Mouse (Mus musculus): ENCODE results near the gene Gpc2. TPM values are rescaled to one million over a fixed set of nuclear protein-coding genes. Genes with fewer than 3 reads are reported as not detected.

The Gpc2 gene
- polyA plus RNA-seq, 1 experiment, result 2.6 TPM

DNA sequence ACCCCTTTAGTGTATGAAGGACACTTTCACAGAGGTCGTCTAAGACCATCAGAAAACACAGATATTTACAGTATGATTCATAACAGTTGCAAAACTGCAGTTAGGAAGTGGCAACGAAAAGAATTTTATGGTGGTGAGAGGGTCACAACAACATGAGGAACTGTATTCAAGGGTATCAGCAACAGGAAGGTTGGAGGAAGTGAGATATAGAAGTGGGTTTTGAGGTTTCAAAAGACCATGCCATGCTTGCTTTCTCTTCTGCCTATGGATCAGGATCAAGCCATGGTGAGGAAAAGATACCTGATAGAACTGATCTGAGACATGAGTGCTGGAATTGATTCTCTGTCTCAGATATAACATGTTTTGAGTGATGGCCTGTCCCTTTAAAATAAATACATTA is 52.4 kb downstream of the Gpc2 start:
- Histone ChIP-seq H3K4me1 (peaks cover 51% of the 10 kb centered on the region), H3K9me3 (no peaks in the 10 kb centered on the region), H3K4me3 (replicated peaks) (peak overlapping the region; percentile 57), H3K27me3 (replicated peaks) (peaks cover 26% of the 10 kb centered on the region), H3K36me3 (replicated peaks; ENCODE audit: low read length) (no peaks in the 10 kb centered on the region)
- TF ChIP-seq FLI1 (IDR thresholded peaks at IDR 0.05; ENCODE audit: low read length), result peak; percentile 76; the same call in 1 of the 2 replicates
- peak; percentile 80; the same call in 1 of the 3 replicates for TF ChIP-seq GATA1 (IDR thresholded peaks at IDR 0.05; ENCODE audit: borderline replicate concordance, low read length)

GRCm38 (mm10) chr5:138226491-138226890 is 53.3 kb downstream of the Gpc2 start:
- no peak for TF ChIP-seq FLI1 (IDR thresholded peaks at IDR 0.05; ENCODE audit: low read length)
- TF ChIP-seq GATA1 (IDR thresholded peaks at IDR 0.05; ENCODE audit: borderline replicate concordance, low read length), result no peak
- peak overlapping the region; percentile 19 for H3K4me3 ChIP-seq (replicated peaks)

GRCm38 (mm10) chr5:138225700-138226099 is 54.1 kb downstream of the Gpc2 start, which contains the start of gene Nxpe5:
TSS of gene Nxpe5 (plus strand) at chr5:138225898.
- no peaks in the 10 kb centered on the region for H3K36me3 ChIP-seq (replicated peaks; ENCODE audit: low read length)
- peak within 1 kb of the TSS; percentile 19 for H3K4me3 ChIP-seq (replicated peaks)
- peaks cover 23% of the 10 kb centered on the region for H3K27me3 ChIP-seq (replicated peaks)
- H3K4me1 ChIP-seq, result peaks cover 55% of the 10 kb centered on the region
- no peak for TF ChIP-seq GATA1 (IDR thresholded peaks at IDR 0.05; ENCODE audit: borderline replicate concordance, low read length)
- TF ChIP-seq FLI1 (IDR thresholded peaks at IDR 0.05; ENCODE audit: low read length), result no peak
- H3K9me3 ChIP-seq, result no peaks in the 10 kb centered on the region

More at GRCm38 (mm10) chr5:138226491-138226890, 53.3 kb downstream of the Gpc2 start:
- H3K9me3 ChIP-seq, result no peaks in the 10 kb centered on the region
- no peaks in the 10 kb centered on the region for H3K36me3 ChIP-seq (replicated peaks; ENCODE audit: low read length)
- peaks cover 57% of the 10 kb centered on the region for H3K4me1 ChIP-seq
- H3K27me3 ChIP-seq (replicated peaks), result peaks cover 24% of the 10 kb centered on the region

Other genes with a start within 250 kb of the Gpc2 start
- not detected in 2 replicates for gene Smok3c, start 226.8 kb downstream of the Gpc2 start, polyA plus RNA-seq (2012; ENCODE audit: insufficient read depth, low replicate concordance)
- gene Zkscan1, start 194.9 kb downstream of the Gpc2 start, polyA plus RNA-seq (2012; ENCODE audit: insufficient read depth, low replicate concordance), result 0.38 TPM in 1 of 2 replicates, not detected in the other
- gene Zscan21, start 163.1 kb downstream of the Gpc2 start, polyA plus RNA-seq (2012; ENCODE audit: insufficient read depth, low replicate concordance), result 0.86 TPM in 1 of 2 replicates, not detected in the other
- 0.13 TPM in 1 of 2 replicates, not detected in the other for gene Zfp113, start 124.3 kb downstream of the Gpc2 start, polyA plus RNA-seq (2012; ENCODE audit: insufficient read depth, low replicate concordance)
- 18.0 and 85.5 TPM in 2 replicates for gene Cops6, start 118.9 kb downstream of the Gpc2 start, polyA plus RNA-seq (2012; ENCODE audit: insufficient read depth, low replicate concordance)
- gene Ap4m1, start 108.0 kb downstream of the Gpc2 start, polyA plus RNA-seq (2012; ENCODE audit: insufficient read depth, low replicate concordance), result 5.5 and 7.4 TPM in 2 replicates
- 6.7 and 10.6 TPM in 2 replicates for gene Mcm7, start 107.6 kb downstream of the Gpc2 start, polyA plus RNA-seq (2012; ENCODE audit: insufficient read depth, low replicate concordance)
- gene Taf6, start 92.6 kb downstream of the Gpc2 start, polyA plus RNA-seq (2012; ENCODE audit: insufficient read depth, low replicate concordance), result 21.9 and 50.3 TPM in 2 replicates
- gene Cnpy4, start 92.5 kb downstream of the Gpc2 start, polyA plus RNA-seq (2012; ENCODE audit: insufficient read depth, low replicate concordance), result 1.8 and 2.1 TPM in 2 replicates
- gene Mblac1, start 85.7 kb downstream of the Gpc2 start, polyA plus RNA-seq (2012; ENCODE audit: insufficient read depth, low replicate concordance), result 3.8 TPM in 1 of 2 replicates, not detected in the other
- 0.40 TPM in 1 of 2 replicates, not detected in the other for gene Nxpe5, start 54.1 kb downstream of the Gpc2 start, polyA plus RNA-seq (2012; ENCODE audit: insufficient read depth, low replicate concordance)
- gene Lamtor4, start 24.5 kb downstream of the Gpc2 start, polyA plus RNA-seq (2012; ENCODE audit: insufficient read depth, low replicate concordance), result 61.6 and 131 TPM in 2 replicates
- gene BC037034, start 16.0 kb downstream of the Gpc2 start, polyA plus RNA-seq (2012; ENCODE audit: insufficient read depth, low replicate concordance), result 49.9 and 62.5 TPM in 2 replicates
- gene Gal3st4, start 7.2 kb downstream of the Gpc2 start, polyA plus RNA-seq (2012; ENCODE audit: insufficient read depth, low replicate concordance), result not detected in 2 replicates
- gene Gm43720, start within 50 bp of the Gpc2 start, polyA plus RNA-seq (2012; ENCODE audit: insufficient read depth, low replicate concordance), result not detected in 2 replicates
- 0.66 and 9.2 TPM in 2 replicates for gene Stag3, start 235 bp upstream of the Gpc2 start, polyA plus RNA-seq (2012; ENCODE audit: insufficient read depth, low replicate concordance)
- not detected in 2 replicates for gene Pvrig, start 62.0 kb upstream of the Gpc2 start, polyA plus RNA-seq (2012; ENCODE audit: insufficient read depth, low replicate concordance)
- gene Zfp157, start 161.5 kb upstream of the Gpc2 start, polyA plus RNA-seq (2012; ENCODE audit: insufficient read depth, low replicate concordance), result 0.27 TPM in 1 of 2 replicates, not detected in the other